Mouse (Mus musculus) forebrain, embryonic 12.5 days (tissue): ENCODE results near the gene Btnl2. TPM values are rescaled to one million over a fixed set of nuclear protein-coding genes. Genes with fewer than 3 reads are reported as not detected.

Experiments
- ATAC-seq: fragments of 200-750 bp; cut with Nextera tagmentation; 2 replicates; pipeline ENCODE4 v1.8.0; 2017; ENCODE audit warnings: moderate TSS enrichment; ENCODE audit not compliant: low FRiP score
- H3K27ac ChIP-seq: fragments of 300-500 bp; sonication (generic); 2 replicates; pipeline ENCODE4 v1.5.1; 2016; ENCODE audit warnings: mild to moderate bottlenecking
- H3K27me3 ChIP-seq: fragments of 300-500 bp; sonication (generic); 2 replicates; pipeline ENCODE4 v1.6.1; 2016; ENCODE audit warnings: mild to moderate bottlenecking
- H3K36me3 ChIP-seq: fragments of 300-500 bp; sonication (generic); replicated peaks from 2 replicates; pipeline ENCODE4 v1.6.1; 2016; ENCODE audit warnings: mild to moderate bottlenecking
- H3K4me1 ChIP-seq: fragments of 300-500 bp; sonication (generic); 2 replicates; pipeline ENCODE4 v1.6.1; 2016
- H3K4me2 ChIP-seq: fragments of 300-500 bp; sonication (generic); 2 replicates; pipeline ENCODE4 v1.6.1; 2016; ENCODE audit warnings: mild to moderate bottlenecking, moderate library complexity
- H3K4me3 ChIP-seq: fragments of 300-500 bp; sonication (generic); replicated peaks from 2 replicates; pipeline ENCODE4 v1.5.1; 2016; ENCODE audit warnings: mild to moderate bottlenecking
- H3K9ac ChIP-seq: fragments of 300-500 bp; sonication (generic); 2 replicates; pipeline ENCODE4 v1.6.1; 2016; ENCODE audit warnings: mild to moderate bottlenecking
- H3K9me3 ChIP-seq: fragments of 300-500 bp; sonication (generic); 2 replicates; pipeline ENCODE4 v1.6.1; 2016
- WGBS: fragments of 180-500 bp; shearing (Covaris S2); methylation state at CpG from one replicate; pipeline ENCODE4 v1.1.7; 2016; 5-methylcytosine and 5-hydroxymethylcytosine counted together
- polyA plus RNA-seq: library from polyadenylated mRNA; unstranded; fragments of >200 nt; fragmentation: Nextera tagmentation; extraction: Ambion mirVana; gene quantifications from 2 replicates; pipeline ENCODE4 v1.2.1, GENCODE M21; 2016

Btnl2 gene
- polyA plus RNA-seq, 1 experiment from 2014 or later = not detected

GRCm38 (mm10) chr17:34384699-34385098 lies 30.1 kb downstream of the Btnl2 start:
- Histone ChIP-seq H3K4me3 (no peak overlapping the region), H3K27ac (no peak overlapping the region), H3K9ac (no peak overlapping the region), H3K27me3 (0 out of 2 replicates have a peak, but pooled peaks cover 3% of the 10 kb centered on the region), H3K9me3 (no peaks in the 10 kb centered on the region), H3K36me3 (no peaks in the 10 kb centered on the region), H3K4me2 (no peak overlapping the region), H3K4me1 (no peaks in the 10 kb centered on the region)
- WGBS = 79% methylated on average over 3 of the region's 3 CpGs
- ATAC-seq = no peak

GRCm38 (mm10) chr17:34386656-34387055 lies 32.0 kb downstream of the Btnl2 start:
- peaks cover 10% of the 10 kb centered on the region for H3K27me3 ChIP-seq
- no peak overlapping the region for H3K4me3 ChIP-seq
- H3K4me2 ChIP-seq = no peak overlapping the region
- 79% methylated on average over 2 of the region's 2 CpGs for whole genome bisulfite sequencing
- H3K4me1 ChIP-seq = no peaks in the 10 kb centered on the region
- ATAC-seq = no peak
- no peaks in the 10 kb centered on the region for H3K9me3 ChIP-seq
- no peaks in the 10 kb centered on the region for H3K36me3 ChIP-seq
- H3K27ac ChIP-seq = no peak overlapping the region
- no peak overlapping the region for H3K9ac ChIP-seq

GRCm38 (mm10) chr17:34388513-34388912 lies 33.9 kb downstream of the Btnl2 start:
- H3K4me2 ChIP-seq = no peak overlapping the region
- H3K4me3 ChIP-seq = no peak overlapping the region
- no peak for ATAC-seq
- no peaks in the 10 kb centered on the region for H3K36me3 ChIP-seq
- peaks cover 14% of the 10 kb centered on the region for H3K27me3 ChIP-seq
- H3K4me1 ChIP-seq = no peaks in the 10 kb centered on the region
- H3K9ac ChIP-seq = no peak overlapping the region
- 35% methylated on average over 4 of the region's 4 CpGs for WGBS
- no peak overlapping the region for H3K27ac ChIP-seq
- H3K9me3 ChIP-seq = no peaks in the 10 kb centered on the region

GRCm38 (mm10) chr17:34391507-34391906 lies 36.9 kb downstream of the Btnl2 start:
- Histone ChIP-seq H3K4me2 (no peak overlapping the region), H3K9ac (no peak overlapping the region), H3K36me3 (no peaks in the 10 kb centered on the region), H3K27me3 (peaks cover 11% of the 10 kb centered on the region), H3K4me3 (0 out of 2 replicates have a peak overlapping the region, but pooled peaks have one; percentile 40), H3K27ac (no peak overlapping the region), H3K9me3 (no peaks in the 10 kb centered on the region), H3K4me1 (no peaks in the 10 kb centered on the region)
- WGBS = 76% methylated on average over 7 of the region's 7 CpGs
- no peak for ATAC-seq

GRCm38 (mm10) chr17:34392321-34392720 lies 37.7 kb downstream of the Btnl2 start:
- H3K9ac ChIP-seq = peak overlapping the region; percentile 55
- ATAC-seq = peak; percentile 58; the same call in 1 of the 2 replicates
- peaks cover 11% of the 10 kb centered on the region for H3K27me3 ChIP-seq
- no peaks in the 10 kb centered on the region for H3K4me1 ChIP-seq
- H3K27ac ChIP-seq = no peak overlapping the region
- peak overlapping the region; percentile 40 for H3K4me3 ChIP-seq
- no peaks in the 10 kb centered on the region for H3K9me3 ChIP-seq
- peak overlapping the region; percentile 65 for H3K4me2 ChIP-seq
- no peaks in the 10 kb centered on the region for H3K36me3 ChIP-seq
- 5% methylated on average over 24 of the region's 24 CpGs for WGBS

GRCm38 (mm10) chr17:34397357-34397756 lies 42.7 kb downstream of the Btnl2 start:
- H3K27me3 ChIP-seq = no peaks in the 10 kb centered on the region
- peaks cover 10% of the 10 kb centered on the region for H3K4me1 ChIP-seq
- no peak overlapping the region for H3K4me2 ChIP-seq
- H3K27ac ChIP-seq = no peak overlapping the region
- H3K9me3 ChIP-seq = no peaks in the 10 kb centered on the region
- 73% methylated on average over 5 of the region's 5 CpGs for WGBS
- no peak overlapping the region for H3K4me3 ChIP-seq
- no peak for ATAC-seq
- H3K36me3 ChIP-seq = no peaks in the 10 kb centered on the region
- no peak overlapping the region for H3K9ac ChIP-seq

GRCm38 (mm10) chr17:34398058-34398710 lies 43.6 kb downstream of the Btnl2 start:
- WGBS = 14% methylated on average over 9 of the region's 9 CpGs
- Histone ChIP-seq H3K27me3 (no peaks in the 10 kb centered on the region), H3K4me2 (peak overlapping the region; percentile 64), H3K36me3 (no peaks in the 10 kb centered on the region), H3K9ac (no peak overlapping the region), H3K27ac (peak overlapping the region; percentile 97; the same call in 1 of the 2 replicates), H3K4me3 (peak overlapping the region; percentile 58), H3K9me3 (no peaks in the 10 kb centered on the region), H3K4me1 (peaks cover 10% of the 10 kb centered on the region)
- peak; percentile 85 for ATAC-seq

GRCm38 (mm10) chr17:34398711-34399393 lies 44.2 kb downstream of the Btnl2 start, which contains the start of gene BC051142:
Gene BC051142, plus strand, starts transcription at chr17:34398820.
- Histone ChIP-seq H3K27me3 (no peaks in the 10 kb centered on the region), H3K4me3 (peak within 1 kb of the TSS; percentile 58), H3K9me3 (no peaks in the 10 kb centered on the region), H3K4me1 (peaks cover 10% of the 10 kb centered on the region), H3K9ac (peak within 1 kb of the TSS; percentile 76), H3K27ac (peak within 1 kb of the TSS; percentile 97), H3K36me3 (no peaks in the 10 kb centered on the region), H3K4me2 (peak within 1 kb of the TSS; percentile 64)
- 2% methylated on average over 34 of the region's 34 CpGs for WGBS
- ATAC-seq = peak; percentile 99

- no peak for ATAC-seq
- peak overlapping the region; percentile 64 for H3K4me2 ChIP-seq
- H3K27ac ChIP-seq = peak overlapping the region; percentile 97
- H3K9me3 ChIP-seq = no peaks in the 10 kb centered on the region
- 35% methylated on average over 4 of the region's 4 CpGs for WGBS
- H3K36me3 ChIP-seq = no peaks in the 10 kb centered on the region
- peak overlapping the region; percentile 58 for H3K4me3 ChIP-seq
- H3K27me3 ChIP-seq = no peaks in the 10 kb centered on the region
- peak overlapping the region; percentile 76; the same call in 1 of the 2 replicates for H3K9ac ChIP-seq
- H3K4me1 ChIP-seq = peaks cover 10% of the 10 kb centered on the region
These were observed 44.7 kb downstream of the Btnl2 start for GRCm38 (mm10) chr17:34399394-34399715.

GRCm38 (mm10) chr17:34411117-34411516 lies 56.5 kb downstream of the Btnl2 start:
- Histone ChIP-seq H3K4me3 (no peak overlapping the region), H3K9me3 (no peaks in the 10 kb centered on the region), H3K4me2 (no peak overlapping the region), H3K27ac (no peak overlapping the region), H3K27me3 (peaks cover 14% of the 10 kb centered on the region; the same call in 1 of the 2 replicates), H3K36me3 (no peaks in the 10 kb centered on the region), H3K9ac (no peak overlapping the region), H3K4me1 (no peaks in the 10 kb centered on the region)
- 29% methylated on average over 6 of the region's 6 CpGs for WGBS
- no peak for ATAC-seq
